36 mouse cellular contexts compared by ENCODE assay signal in genomic region chr6:142021671-142022070, GRCm38 (mm10). TPM values are rescaled to one million over a fixed set of nuclear protein-coding genes. Genes with fewer than 3 reads are reported as not detected.
"Had no signal": no experiment of that assay in that cellular context is flagged by ENCODE, and none has a peak within 500 bp of the region (broad histone marks: within the 10 kb centered on the region; RNA-seq: fewer than 3 reads in every experiment).

No protein-coding gene starts in this region.

- H3K4me3 ChIP-seq: gastrocnemius, adult 2 months; heart, embryonic 10.5 days; heart, embryonic 12.5 days; hindbrain, embryonic 10.5 days; hindbrain, embryonic 12.5 days; intestine, embryonic 15.5 days; kidney, embryonic 15.5 days; layer of hippocampus, adult 2 months; left cerebral cortex, adult 2 months; limb, embryonic 10.5 days; limb, embryonic 12.5 days had no signal

- H3K27ac ChIP-seq: gastrocnemius, adult 2 months; heart, embryonic 10.5 days; hindbrain, embryonic 10.5 days; hindbrain, embryonic 12.5 days; hindbrain, embryonic 14.5 days; intestine, embryonic 15.5 days; kidney, embryonic 15.5 days; layer of hippocampus, adult 2 months; left cerebral cortex, adult 2 months; limb, embryonic 10.5 days; limb, embryonic 12.5 days; liver, embryonic 14.5 days had no signal

- H3K4me1 ChIP-seq: heart, embryonic 10.5 days; heart, embryonic 12.5 days; hindbrain, embryonic 10.5 days; hindbrain, embryonic 12.5 days; intestine, embryonic 15.5 days; kidney, embryonic 15.5 days; limb, embryonic 10.5 days; limb, embryonic 12.5 days had no signal

- H3K36me3 ChIP-seq: heart, embryonic 10.5 days; heart, embryonic 12.5 days; hindbrain, embryonic 10.5 days; hindbrain, embryonic 12.5 days; intestine, embryonic 15.5 days; kidney, embryonic 15.5 days; limb, embryonic 10.5 days; limb, embryonic 12.5 days had no signal

- H3K9me3 ChIP-seq: heart, embryonic 10.5 days; heart, embryonic 12.5 days; hindbrain, embryonic 10.5 days; hindbrain, embryonic 12.5 days; intestine, embryonic 15.5 days; kidney, embryonic 15.5 days; limb, embryonic 10.5 days; limb, embryonic 12.5 days had no signal

- H3K4me2 ChIP-seq: heart, embryonic 12.5 days; hindbrain, embryonic 12.5 days; hindbrain, embryonic 14.5 days; intestine, embryonic 15.5 days; kidney, embryonic 15.5 days; limb, embryonic 12.5 days; liver, embryonic 11.5 days had no signal

- H3K9ac ChIP-seq: heart, embryonic 12.5 days; hindbrain, embryonic 12.5 days; hindbrain, embryonic 14.5 days; intestine, embryonic 15.5 days; kidney, embryonic 15.5 days; limb, embryonic 12.5 days; liver, embryonic 14.5 days had no signal

- H3K27me3 ChIP-seq: heart, embryonic 12.5 days; hindbrain, embryonic 12.5 days; intestine, embryonic 15.5 days; kidney, embryonic 15.5 days; limb, embryonic 12.5 days had no signal

- DNase-seq: gastrocnemius, adult 2 months; gastrocnemius, postnatal 10 days; gastrocnemius, postnatal 25 days; heart, adult 18-20 months; heart, postnatal 10 days; heart, postnatal 4 days; kidney, adult 18-20 months; kidney, postnatal 4 days had no signal

- ATAC-seq: hindbrain, embryonic 16.5 days; inflammation-experienced regulatory T-cells, adult 6 months; intestine, embryonic 15.5 days; intestine, postnatal 0 days had no signal

RNA-seq across cellular contexts. Expression of gene Gm6614, which starts 10.5 kb away (rescaled TPM):
- total RNA-seq: gastrocnemius, adult 2 months; gastrocnemius, postnatal 10 days; gastrocnemius, postnatal 25 days; gastrocnemius, postnatal 4 days; granulocyte monocyte progenitor cell, adult 5-6 weeks; heart, adult 18-20 months; heart, adult 8-10 months; heart, postnatal 10 days; heart, postnatal 25 days; heart, postnatal 4 days; layer of hippocampus, adult 2 months; layer of hippocampus, postnatal 10 days; layer of hippocampus, postnatal 25 days; left cerebral cortex, adult 2 months; left cerebral cortex, postnatal 14 days; left cerebral cortex, postnatal 36 days had no signal
- polyA plus RNA-seq: frontal cortex, adult 2 months; heart, embryonic 10.5 days; heart, embryonic 12.5 days; heart, embryonic 14.5 days; heart, embryonic 16.5 days; hindbrain, embryonic 10.5 days; hindbrain, embryonic 12.5 days; hindbrain, embryonic 14.5 days; hindbrain, embryonic 16.5 days; inflammation-experienced regulatory T-cells, adult 6 months; intestine, embryonic 15.5 days; intestine, postnatal 0 days; kidney, embryonic 15.5 days; limb, embryonic 10.5 days; limb, embryonic 12.5 days; liver, embryonic 11.5 days; liver, embryonic 14.5 days; liver, embryonic 16.5 days had no signal
